Mouse (Mus musculus): Measurements from ENCODE around the gene Pus7.

Pus7 gene

GRCm38 (mm10) chr5:23782931-23783877 is at the start of gene Pus7:
TSS of gene Pus7 (minus strand) at chr5:23783711.
- DNase-seq = peak; percentile 87

GRCm38 (mm10) chr5:23830897-23831752 is 47.6 kb upstream of the Pus7 start:
- no peak for DNase-seq

- DNase-seq = peak; percentile 35
Observed at GRCm38 (mm10) chr5:23826321-23827004, 43.0 kb upstream of the Pus7 start.

GRCm38 (mm10) chr5:23824171-23824733 is 40.7 kb upstream of the Pus7 start:
- no peak for DNase-seq

- DNase-seq = no peak
Observed at GRCm38 (mm10) chr5:23822306-23822705, 38.8 kb upstream of the Pus7 start.

- no peak for DNase-seq
Observed at GRCm38 (mm10) chr5:23816681-23817080, 33.2 kb upstream of the Pus7 start.

- DNase-seq = no peak
Observed at GRCm38 (mm10) chr5:23814841-23815240, 31.3 kb upstream of the Pus7 start.

GRCm38 (mm10) chr5:23792726-23793125 is 9.2 kb upstream of the Pus7 start:
- no peak for DNase-seq

- no peak for DNase-seq
Observed at GRCm38 (mm10) chr5:23789078-23789612, 5.6 kb upstream of the Pus7 start.

GRCm38 (mm10) chr5:23788390-23788830 is 4.9 kb upstream of the Pus7 start:
- no peak for DNase-seq

- DNase-seq = peak; percentile 91
Observed at GRCm38 (mm10) chr5:23787536-23788389, 4.3 kb upstream of the Pus7 start, which contains the start of gene Rint1. TSS of gene Rint1 (plus strand) at chr5:23787711.

GRCm38 (mm10) chr5:23782051-23782810 is 1.3 kb downstream of the Pus7 start:
- DNase-seq = peak; percentile 24

GRCm38 (mm10) chr5:23781172-23781571 is 2.3 kb downstream of the Pus7 start:
- DNase-seq = no peak

- no peak for DNase-seq
Observed at GRCm38 (mm10) chr5:23780516-23780915, 3.0 kb downstream of the Pus7 start.

- DNase-seq = no peak
Observed at GRCm38 (mm10) chr5:23774186-23774585, 9.3 kb downstream of the Pus7 start.

GRCm38 (mm10) chr5:23771105-23771504 is 12.4 kb downstream of the Pus7 start:
- DNase-seq = no peak

GRCm38 (mm10) chr5:23764557-23764956 is 19.0 kb downstream of the Pus7 start:
- no peak for DNase-seq

GRCm38 (mm10) chr5:23762531-23762930 is 21.0 kb downstream of the Pus7 start:
- no peak for DNase-seq

- DNase-seq = no peak
Observed at GRCm38 (mm10) chr5:23758633-23759032, 24.9 kb downstream of the Pus7 start.

- no peak for DNase-seq
Observed at GRCm38 (mm10) chr5:23756368-23756767, 27.1 kb downstream of the Pus7 start.
